Mouse (Mus musculus): ENCODE data around the gene Eaf1. TPM values are rescaled to one million over a fixed set of nuclear protein-coding genes. Genes with fewer than 3 reads are reported as not detected.

The Eaf1 gene
- total and polyA plus RNA-seq, 2 experiments from 2014 or later = 6.5 to 7.4 TPM

DNA sequence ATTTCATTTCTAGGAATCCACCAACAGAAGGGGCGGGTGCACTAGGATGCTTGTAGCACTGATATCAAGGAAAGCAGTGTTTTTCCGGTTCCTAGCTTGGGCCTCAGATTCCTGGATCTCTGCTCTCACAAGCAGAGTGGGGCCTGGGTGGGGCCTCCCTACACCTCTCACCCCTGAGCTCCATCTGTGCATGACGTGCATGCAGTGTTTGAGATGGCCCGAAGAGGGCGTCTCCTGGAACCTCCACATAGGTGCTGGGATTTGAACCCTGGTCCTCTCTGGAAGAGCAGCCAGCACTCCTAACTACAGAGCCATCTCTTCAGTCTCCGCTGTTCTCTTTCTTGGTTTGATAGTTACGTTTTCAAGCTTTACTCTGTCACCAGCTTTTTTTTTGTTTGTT lies 60.8 kb downstream of the Eaf1 start:
- ATAC-seq (ENCODE audit: insufficient read depth, low read depth) (no peak), DNase-seq (ENCODE audit: low spot score) (no peak)
- Histone ChIP-seq H3K36me3 (replicated peaks; ENCODE audit: control insufficient read depth, insufficient read depth, low read length) (no peaks in the 10 kb centered on the region), H3K27me3 (ENCODE audit: control insufficient read depth, insufficient read depth, low read length) (no peaks in the 10 kb centered on the region), H3K4me3 (ENCODE audit: low read depth, low read length) (no peak overlapping the region), H3K27ac (ENCODE audit: low read depth) (no peak overlapping the region), H3K9ac (replicated peaks; ENCODE audit: low read depth, low read length) (no peak overlapping the region), H3K4me2 (ENCODE audit: low read depth, low read length) (no peak overlapping the region), H3K4me1 (ENCODE audit: control insufficient read depth, insufficient read depth) (peaks cover 15% of the 10 kb centered on the region), H3K9me3 (replicated peaks; ENCODE audit: control insufficient read depth, low read length) (no peaks in the 10 kb centered on the region)
- WGBS = 85% methylated on average over 7 of the region's 7 CpGs
- TF ChIP-seq EP300 (IDR thresholded peaks at IDR 0.05; ENCODE audit: low read depth) (no peak), CTCF (IDR thresholded peaks at IDR 0.05; ENCODE audit: low read depth) (no peak)

DNA sequence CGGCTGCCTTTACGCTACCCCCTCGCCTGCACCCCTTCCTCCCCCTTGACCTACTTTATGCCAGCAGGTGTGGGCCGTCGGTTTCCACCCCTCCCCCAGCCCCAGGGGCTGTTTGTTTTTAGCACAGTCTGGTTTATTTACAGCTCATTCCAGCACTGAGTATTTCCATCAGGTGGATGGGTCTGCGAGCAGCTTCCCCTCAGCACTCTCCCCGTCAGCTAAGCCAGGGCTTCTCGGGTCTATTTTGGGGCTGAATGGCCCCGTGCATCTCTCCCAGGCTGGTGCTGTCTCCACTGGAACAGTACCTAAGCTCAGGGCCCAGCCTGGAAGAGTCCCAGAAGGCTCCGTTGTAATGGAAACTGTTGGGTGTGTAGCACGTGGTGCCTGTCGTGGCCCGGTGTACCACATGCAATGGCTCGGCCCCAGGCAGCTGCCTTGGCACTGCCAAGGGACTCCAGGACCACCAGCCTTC lies 61.8 kb downstream of the Eaf1 start:
- Histone ChIP-seq H3K27me3 (ENCODE audit: control insufficient read depth, insufficient read depth, low read length) (no peaks in the 10 kb centered on the region), H3K4me3 (ENCODE audit: low read depth, low read length) (no peak overlapping the region), H3K9me3 (replicated peaks; ENCODE audit: control insufficient read depth, low read length) (no peaks in the 10 kb centered on the region), H3K36me3 (replicated peaks; ENCODE audit: control insufficient read depth, insufficient read depth, low read length) (no peaks in the 10 kb centered on the region), H3K27ac (ENCODE audit: low read depth) (peak overlapping the region; percentile 69; the same call in 1 of the 2 replicates), H3K9ac (replicated peaks; ENCODE audit: low read depth, low read length) (no peak overlapping the region), H3K4me2 (ENCODE audit: low read depth, low read length) (no peak overlapping the region; the same call in 1 of the 2 replicates), H3K4me1 (ENCODE audit: control insufficient read depth, insufficient read depth) (peaks cover 24% of the 10 kb centered on the region)
- 42% methylated on average over 14 of the region's 14 CpGs for WGBS
- TF ChIP-seq EP300 (IDR thresholded peaks at IDR 0.05; ENCODE audit: low read depth) (no peak), CTCF (IDR thresholded peaks at IDR 0.05; ENCODE audit: low read depth) (no peak)
- ATAC-seq (ENCODE audit: insufficient read depth, low read depth) (no peak; the same call in 1 of the 2 replicates), DNase-seq (ENCODE audit: low spot score) (no peak)

DNA sequence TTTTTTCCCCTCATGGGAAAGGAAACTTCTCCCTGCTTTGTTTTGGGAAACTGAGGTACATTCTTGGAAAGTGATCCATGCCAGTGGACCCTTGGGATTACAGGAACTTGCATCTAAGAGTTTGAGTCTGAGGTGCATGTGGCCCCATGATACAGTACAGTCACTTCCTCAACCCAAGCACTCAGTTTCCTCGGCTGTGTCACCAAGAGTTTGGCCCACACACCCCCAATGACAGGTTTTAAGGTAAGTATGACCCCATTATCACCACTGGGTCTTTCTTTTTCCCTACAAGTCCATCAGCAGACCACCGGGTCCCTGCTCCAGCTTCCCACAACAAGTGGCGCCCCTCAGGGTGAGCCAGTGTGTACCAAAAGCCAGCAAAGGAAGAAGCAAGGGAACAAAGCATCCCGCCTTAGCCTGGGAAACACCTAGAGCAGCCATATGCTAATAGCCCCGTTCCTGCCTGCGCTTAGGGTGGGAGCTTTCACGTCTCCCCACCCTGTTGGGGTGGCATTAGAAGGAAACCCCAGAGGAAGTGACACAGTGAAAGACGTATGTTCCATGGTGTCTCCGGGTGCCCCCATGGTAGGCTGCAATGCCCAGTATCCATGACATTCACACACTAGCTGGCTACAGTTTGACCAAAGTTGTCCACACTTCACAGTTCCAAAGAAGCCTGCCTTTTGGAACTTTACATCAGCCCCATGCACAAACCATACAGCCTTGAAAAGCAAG lies 62.5 kb downstream of the Eaf1 start:
- no peaks in the 10 kb centered on the region for H3K27me3 ChIP-seq (ENCODE audit: control insufficient read depth, insufficient read depth, low read length)
- ATAC-seq (ENCODE audit: insufficient read depth, low read depth) (no peak), DNase-seq (ENCODE audit: low spot score) (no peak)
- peak overlapping the region; percentile 69; the same call in 1 of the 2 replicates for H3K27ac ChIP-seq (ENCODE audit: low read depth)
- H3K36me3 ChIP-seq (replicated peaks; ENCODE audit: control insufficient read depth, insufficient read depth, low read length) = no peaks in the 10 kb centered on the region
- WGBS = 82% methylated on average over 9 of the region's 9 CpGs
- peaks cover 30% of the 10 kb centered on the region for H3K4me1 ChIP-seq (ENCODE audit: control insufficient read depth, insufficient read depth)
- no peak overlapping the region for H3K9ac ChIP-seq (replicated peaks; ENCODE audit: low read depth, low read length)
- TF ChIP-seq EP300 (IDR thresholded peaks at IDR 0.05; ENCODE audit: low read depth) = no peak
- no peak for TF ChIP-seq CTCF (IDR thresholded peaks at IDR 0.05; ENCODE audit: low read depth)
- H3K4me3 ChIP-seq (ENCODE audit: low read depth, low read length) = no peak overlapping the region
- no peak overlapping the region for H3K4me2 ChIP-seq (ENCODE audit: low read depth, low read length)
- no peaks in the 10 kb centered on the region for H3K9me3 ChIP-seq (replicated peaks; ENCODE audit: control insufficient read depth, low read length)

- ATAC-seq (ENCODE audit: insufficient read depth, low read depth) (no peak), DNase-seq (ENCODE audit: low spot score) (no peak)
- H3K27ac ChIP-seq (ENCODE audit: low read depth) = peak overlapping the region; percentile 69; the same call in 1 of the 2 replicates
- no peaks in the 10 kb centered on the region for H3K27me3 ChIP-seq (ENCODE audit: control insufficient read depth, insufficient read depth, low read length)
- TF ChIP-seq EP300 (IDR thresholded peaks at IDR 0.05; ENCODE audit: low read depth) = no peak
- TF ChIP-seq CTCF (IDR thresholded peaks at IDR 0.05; ENCODE audit: low read depth) = no peak
- no peaks in the 10 kb centered on the region for H3K36me3 ChIP-seq (replicated peaks; ENCODE audit: control insufficient read depth, insufficient read depth, low read length)
- 71% methylated on average over 8 of the region's 8 CpGs for WGBS
- no peak overlapping the region for H3K4me2 ChIP-seq (ENCODE audit: low read depth, low read length)
- H3K9ac ChIP-seq (replicated peaks; ENCODE audit: low read depth, low read length) = no peak overlapping the region
- H3K9me3 ChIP-seq (replicated peaks; ENCODE audit: control insufficient read depth, low read length) = no peaks in the 10 kb centered on the region
- H3K4me1 ChIP-seq (ENCODE audit: control insufficient read depth, insufficient read depth) = peaks cover 33% of the 10 kb centered on the region
- no peak overlapping the region for H3K4me3 ChIP-seq (ENCODE audit: low read depth, low read length)
Measured at GRCm38 (mm10) chr14:31557273-31557672, 63.1 kb downstream of the Eaf1 start.

DNA sequence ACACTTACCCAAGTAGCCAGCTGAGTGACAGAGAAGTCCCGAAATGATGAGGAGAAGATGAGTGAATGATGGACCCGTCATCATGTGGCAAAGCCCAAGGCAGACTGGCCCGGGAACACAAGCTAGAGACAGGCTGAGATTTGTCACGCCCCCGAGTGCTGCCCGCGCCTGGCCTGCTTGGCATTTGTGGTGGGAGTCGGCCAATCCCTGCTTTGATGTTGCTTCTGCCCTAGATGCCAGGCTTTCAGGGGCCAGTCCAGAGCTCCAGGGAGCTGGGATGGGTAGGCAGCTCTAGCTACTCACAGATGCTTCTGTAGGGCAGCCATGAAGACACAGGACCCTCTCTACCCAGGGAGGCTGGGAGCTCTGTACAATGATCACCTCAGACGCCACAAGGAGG lies 63.6 kb downstream of the Eaf1 start:
- WGBS = 77% methylated on average over 9 of the region's 9 CpGs
- H3K4me3 ChIP-seq (ENCODE audit: low read depth, low read length) = no peak overlapping the region
- no peaks in the 10 kb centered on the region for H3K27me3 ChIP-seq (ENCODE audit: control insufficient read depth, insufficient read depth, low read length)
- TF ChIP-seq CTCF (IDR thresholded peaks at IDR 0.05; ENCODE audit: low read depth) = no peak
- TF ChIP-seq EP300 (IDR thresholded peaks at IDR 0.05; ENCODE audit: low read depth) = no peak
- ATAC-seq (ENCODE audit: insufficient read depth, low read depth) (no peak), DNase-seq (ENCODE audit: low spot score) (no peak)
- H3K4me1 ChIP-seq (ENCODE audit: control insufficient read depth, insufficient read depth) = peaks cover 33% of the 10 kb centered on the region
- no peak overlapping the region for H3K9ac ChIP-seq (replicated peaks; ENCODE audit: low read depth, low read length)
- H3K27ac ChIP-seq (ENCODE audit: low read depth) = peak overlapping the region; percentile 38; the same call in 1 of the 2 replicates
- H3K9me3 ChIP-seq (replicated peaks; ENCODE audit: control insufficient read depth, low read length) = no peaks in the 10 kb centered on the region
- H3K4me2 ChIP-seq (ENCODE audit: low read depth, low read length) = no peak overlapping the region
- no peaks in the 10 kb centered on the region for H3K36me3 ChIP-seq (replicated peaks; ENCODE audit: control insufficient read depth, insufficient read depth, low read length)

Measured in heart, postnatal 0 days (tissue).